ENCODE assay signal across 30 mouse cellular contexts in genomic region chr7:51215487-51216232, GRCm38 (mm10).
DNase-seq lines count a peak whose midpoint lies in the region; ATAC-seq and TF ChIP-seq lines count a peak whose summit lies in the region.
"Had no signal": no experiment of that assay in that cellular context is flagged by ENCODE, and none has a peak within 500 bp of the region (broad histone marks: within the 10 kb centered on the region; RNA-seq: fewer than 3 reads in every experiment).

No protein-coding gene starts in this region.

- H3K27me3 ChIP-seq in forebrain, embryonic 12.5 days: no peaks in the 10 kb centered on the region
- no peaks in the 10 kb centered on the region for H3K27me3 ChIP-seq in forebrain, embryonic 11.5 days (ENCODE audit: control insufficient read depth, insufficient read depth, low read length)
- no peaks in the 10 kb centered on the region for H3K27me3 ChIP-seq in hindbrain, embryonic 13.5 days
- H3K27me3 ChIP-seq in hindbrain, postnatal 0 days (ENCODE audit: insufficient read depth, low read length): no peaks in the 10 kb centered on the region
- no peaks in the 10 kb centered on the region for H3K27me3 ChIP-seq in forebrain, postnatal 0 days (ENCODE audit: insufficient read depth, low read length)
- H3K27me3 ChIP-seq: embryonic facial prominence, embryonic 12.5 days; liver, embryonic 12.5 days; megakaryocyte, embryonic 14.5 days; midbrain, embryonic 15.5 days had no signal

- TF ChIP-seq CTCF in hindbrain, postnatal 0 days (IDR thresholded peaks at IDR 0.05; ENCODE audit: low read depth): no peak
- TF ChIP-seq CTCF in brain, embryonic 14.5 days (IDR thresholded peaks at IDR 0.05; ENCODE audit: borderline replicate concordance, extremely low read depth, insufficient read depth, insufficient read length): no peak
- TF ChIP-seq CTCF in forebrain, postnatal 0 days (IDR thresholded peaks at IDR 0.05; ENCODE audit: low read depth): no peak

- H3K36me3 ChIP-seq in forebrain, embryonic 12.5 days (replicated peaks): no peaks in the 10 kb centered on the region
- no peaks in the 10 kb centered on the region for H3K36me3 ChIP-seq in forebrain, embryonic 11.5 days (ENCODE audit: control insufficient read depth, insufficient read depth, low read length)
- no peaks in the 10 kb centered on the region for H3K36me3 ChIP-seq in hindbrain, embryonic 13.5 days
- H3K36me3 ChIP-seq in hindbrain, postnatal 0 days (ENCODE audit: insufficient read depth, low read length): no peaks in the 10 kb centered on the region
- no peaks in the 10 kb centered on the region for H3K36me3 ChIP-seq in forebrain, postnatal 0 days (ENCODE audit: insufficient read depth)
- H3K36me3 ChIP-seq: embryonic facial prominence, embryonic 12.5 days; G1E; liver, embryonic 12.5 days; midbrain, embryonic 15.5 days had no signal

- WGBS in forebrain, embryonic 12.5 days: 71% methylated on average over 6 of the region's 6 CpGs
- WGBS in forebrain, embryonic 11.5 days: 80% methylated on average over 6 of the region's 6 CpGs
- 61% methylated on average over 6 of the region's 6 CpGs for WGBS in hindbrain, embryonic 13.5 days
- WGBS in hindbrain, postnatal 0 days: 68% methylated on average over 6 of the region's 6 CpGs
- WGBS in forebrain, postnatal 0 days: 57% methylated on average over 6 of the region's 6 CpGs

- H3K4me3 ChIP-seq in forebrain, embryonic 12.5 days (replicated peaks): no peak overlapping the region
- H3K4me3 ChIP-seq in forebrain, embryonic 11.5 days (ENCODE audit: low read depth, low read length): no peak overlapping the region
- no peak overlapping the region for H3K4me3 ChIP-seq in hindbrain, embryonic 13.5 days
- no peak overlapping the region for H3K4me3 ChIP-seq in hindbrain, postnatal 0 days (ENCODE audit: low read length)
- no peak overlapping the region for H3K4me3 ChIP-seq in forebrain, postnatal 0 days (ENCODE audit: low read depth, low read length)
- H3K4me3 ChIP-seq: embryonic facial prominence, embryonic 12.5 days; liver, embryonic 12.5 days; megakaryocyte, embryonic 14.5 days; midbrain, embryonic 15.5 days had no signal

- no peak for TF ChIP-seq POLR2A in brain, embryonic 14.5 days (IDR thresholded peaks at IDR 0.05; ENCODE audit: borderline replicate concordance, extremely low read depth, insufficient read depth, insufficient read length, poor library complexity, severe bottlenecking)

- no peak overlapping the region for H3K4me2 ChIP-seq in forebrain, embryonic 12.5 days
- H3K4me2 ChIP-seq in forebrain, embryonic 11.5 days (ENCODE audit: low read depth, low read length, severe bottlenecking): no peak overlapping the region
- H3K4me2 ChIP-seq in hindbrain, embryonic 13.5 days: no peak overlapping the region
- H3K4me2 ChIP-seq in hindbrain, postnatal 0 days (ENCODE audit: low read depth, low read length): no peak overlapping the region
- H3K4me2 ChIP-seq in forebrain, postnatal 0 days (ENCODE audit: low read depth): no peak overlapping the region
- H3K4me2 ChIP-seq: embryonic facial prominence, embryonic 12.5 days; heart, embryonic 11.5 days; liver, embryonic 12.5 days; midbrain, embryonic 15.5 days had no signal

- H3K9ac ChIP-seq in forebrain, embryonic 12.5 days: no peak overlapping the region
- no peak overlapping the region for H3K9ac ChIP-seq in forebrain, embryonic 11.5 days (ENCODE audit: low read length)
- H3K9ac ChIP-seq in hindbrain, embryonic 13.5 days: no peak overlapping the region
- H3K9ac ChIP-seq in hindbrain, postnatal 0 days (replicated peaks; ENCODE audit: low read length): no peak overlapping the region
- no peak overlapping the region for H3K9ac ChIP-seq in forebrain, postnatal 0 days
- H3K9ac ChIP-seq: embryonic facial prominence, embryonic 12.5 days; liver, embryonic 12.5 days; liver, postnatal 0 days; midbrain, embryonic 15.5 days had no signal

- H3K4me1 ChIP-seq in forebrain, embryonic 12.5 days: no peaks in the 10 kb centered on the region
- no peaks in the 10 kb centered on the region for H3K4me1 ChIP-seq in forebrain, embryonic 11.5 days (replicated peaks; ENCODE audit: control insufficient read depth, insufficient read depth, low read length)
- peaks cover 6% of the 10 kb centered on the region for H3K4me1 ChIP-seq in hindbrain, embryonic 13.5 days (replicated peaks)
- H3K4me1 ChIP-seq in hindbrain, postnatal 0 days (ENCODE audit: insufficient read depth, low read length): no peaks in the 10 kb centered on the region
- no peaks in the 10 kb centered on the region for H3K4me1 ChIP-seq in forebrain, postnatal 0 days (ENCODE audit: insufficient read depth)
- H3K4me1 ChIP-seq: embryonic facial prominence, embryonic 12.5 days; liver, embryonic 12.5 days; megakaryocyte, embryonic 14.5 days; midbrain, embryonic 15.5 days had no signal

- no peak overlapping the region for H3K27ac ChIP-seq in forebrain, embryonic 12.5 days
- H3K27ac ChIP-seq in forebrain, embryonic 11.5 days (ENCODE audit: low read depth, low read length): no peak overlapping the region
- H3K27ac ChIP-seq in hindbrain, embryonic 13.5 days: 0 out of 2 replicates have a peak overlapping the region, but pooled peaks have one; percentile 25
- H3K27ac ChIP-seq in hindbrain, postnatal 0 days: no peak overlapping the region
- H3K27ac ChIP-seq in forebrain, postnatal 0 days (ENCODE audit: low read depth, low read length): no peak overlapping the region
- H3K27ac ChIP-seq: embryonic facial prominence, embryonic 12.5 days; liver, embryonic 12.5 days; midbrain, embryonic 15.5 days had no signal

- no peak for DNase-seq in forebrain, embryonic 11.5 days (ENCODE audit: low spot score)
- no peak for DNase-seq in hindbrain, postnatal 0 days (ENCODE audit: low spot score)
- DNase-seq in brain, embryonic 14.5 days (ENCODE audit: low read depth): peak; percentile 67
- DNase-seq in forebrain, postnatal 0 days: no peak
- no peak for DNase-seq in c-Kit-positive CD71-positive TER-119-positive erythroid progenitor cells, embryonic 14.5 days (ENCODE audit: low spot score)
- DNase-seq in kidney, postnatal 14 days: no peak
- DNase-seq: adrenal gland, adult 8-10 months; cerebellum, adult 11 months; cerebellum, adult 9-10 months; cerebellum, postnatal 36 days; gastrocnemius, postnatal 25 days; heart, adult 18-20 months; heart, postnatal 4 days; kidney, adult 18-20 months; kidney, postnatal 4 days; layer of hippocampus, postnatal 36 days; left cerebral cortex, postnatal 4 days; liver, postnatal 0 days; lung, postnatal 4 days; right cerebral cortex, postnatal 25 days; spleen, adult 18-20 months; thymus, postnatal 14 days had no signal

- no peaks in the 10 kb centered on the region for H3K9me3 ChIP-seq in forebrain, embryonic 12.5 days
- H3K9me3 ChIP-seq in forebrain, embryonic 11.5 days (ENCODE audit: control insufficient read depth, low read length): no peaks in the 10 kb centered on the region
- no peaks in the 10 kb centered on the region for H3K9me3 ChIP-seq in hindbrain, embryonic 13.5 days
- no peaks in the 10 kb centered on the region for H3K9me3 ChIP-seq in hindbrain, postnatal 0 days (ENCODE audit: low read length)
- no peaks in the 10 kb centered on the region for H3K9me3 ChIP-seq in forebrain, postnatal 0 days (ENCODE audit: low read length)
- H3K9me3 ChIP-seq: embryonic facial prominence, embryonic 12.5 days; liver, embryonic 12.5 days; midbrain, embryonic 15.5 days had no signal

- ATAC-seq in forebrain, embryonic 12.5 days (ENCODE audit: low FRiP score): peak; percentile 71
- no peak for ATAC-seq in forebrain, embryonic 11.5 days (replicated peaks; ENCODE audit: low FRiP score)
- peak; percentile 66 for ATAC-seq in hindbrain, embryonic 13.5 days (ENCODE audit: low FRiP score)
- no peak for ATAC-seq in hindbrain, postnatal 0 days
- peak; percentile 76 for ATAC-seq in forebrain, postnatal 0 days
- ATAC-seq: liver, embryonic 12.5 days; liver, postnatal 0 days; midbrain, embryonic 15.5 days had no signal

Comparison
In these comparisons a context has a peak if more than half of its experiments do, and no peak if none do; other contexts are left out.
1. ATAC-seq: peak in forebrain, embryonic 12.5 days (single experiment), hindbrain, embryonic 13.5 days (single experiment) and forebrain, postnatal 0 days (single experiment); none in forebrain, embryonic 11.5 days (single experiment) and hindbrain, postnatal 0 days (single experiment).